Mouse (Mus musculus): ENCODE results near the gene Adck2.

Gene Adck2

GRCm38 (mm10) chr6:39573791-39574554 is at the start of gene Adck2:
Adck2 (plus strand) TSS chr6:39573873.
- peak; percentile 72 to 81 for DNase-seq (ENCODE audit: low spot score in 2 of 2)

- DNase-seq (ENCODE audit: low spot score in 2 of 2): no peak
Measured at GRCm38 (mm10) chr6:39526797-39527196, 46.9 kb upstream of the Adck2 start.

- no peak for DNase-seq (ENCODE audit: low spot score in 2 of 2)
Measured at GRCm38 (mm10) chr6:39527337-39527784, 46.3 kb upstream of the Adck2 start.

GRCm38 (mm10) chr6:39527811-39528210 is 45.9 kb upstream of the Adck2 start:
- no peak for DNase-seq (ENCODE audit: low spot score in 2 of 2)

- DNase-seq (ENCODE audit: low spot score in 2 of 2): peak; percentile 57 to 68
Measured at GRCm38 (mm10) chr6:39528671-39529535, 44.8 kb upstream of the Adck2 start.

- DNase-seq (ENCODE audit: low spot score in 2 of 2): no peak
Measured at GRCm38 (mm10) chr6:39534944-39535343, 38.7 kb upstream of the Adck2 start.

- DNase-seq (ENCODE audit: low spot score in 2 of 2): no peak
Measured at GRCm38 (mm10) chr6:39536621-39537020, 37.1 kb upstream of the Adck2 start.

GRCm38 (mm10) chr6:39537276-39537675 is 36.4 kb upstream of the Adck2 start:
- no peak for DNase-seq (ENCODE audit: low spot score in 2 of 2)

- no peak for DNase-seq (ENCODE audit: low spot score in 2 of 2)
Measured at GRCm38 (mm10) chr6:39538227-39538626, 35.4 kb upstream of the Adck2 start.

- no peak for DNase-seq (ENCODE audit: low spot score in 2 of 2)
Measured at GRCm38 (mm10) chr6:39539679-39540155, 34.0 kb upstream of the Adck2 start.

- no peak for DNase-seq (ENCODE audit: low spot score in 2 of 2)
Measured at GRCm38 (mm10) chr6:39540563-39540962, 33.1 kb upstream of the Adck2 start.

- peak in 1 of 2 experiments; percentile 49 for DNase-seq (ENCODE audit: low spot score in 2 of 2)
Measured at GRCm38 (mm10) chr6:39542631-39543597, 30.8 kb upstream of the Adck2 start.

GRCm38 (mm10) chr6:39543769-39544420 is 29.8 kb upstream of the Adck2 start:
- DNase-seq (ENCODE audit: low spot score in 2 of 2): no peak

GRCm38 (mm10) chr6:39545474-39545873 is 28.2 kb upstream of the Adck2 start:
- no peak for DNase-seq (ENCODE audit: low spot score in 2 of 2)

GRCm38 (mm10) chr6:39548030-39548429 is 25.6 kb upstream of the Adck2 start:
- no peak for DNase-seq (ENCODE audit: low spot score in 2 of 2)

GRCm38 (mm10) chr6:39551981-39552636 is 21.6 kb upstream of the Adck2 start:
- no peak for DNase-seq (ENCODE audit: low spot score in 2 of 2)

GRCm38 (mm10) chr6:39554888-39555647 is 18.6 kb upstream of the Adck2 start:
- DNase-seq (ENCODE audit: low spot score in 2 of 2): no peak

GRCm38 (mm10) chr6:39555648-39555945 is 18.1 kb upstream of the Adck2 start:
- DNase-seq (ENCODE audit: low spot score in 2 of 2): no peak

GRCm38 (mm10) chr6:39556900-39557659 is 16.6 kb upstream of the Adck2 start:
- no peak for DNase-seq (ENCODE audit: low spot score in 2 of 2)
